Mouse (Mus musculus) left cerebral cortex, postnatal 10 days (tissue): Measurements from ENCODE around the gene Slc24a3. TPM values are rescaled to one million over a fixed set of nuclear protein-coding genes. Genes with fewer than 3 reads are reported as not detected.

ENCODE experiments used
- DNase-seq, 2 experiments: peaks; one replicate each; pipeline ENCODE4 v3.0.0; 2021 to 2022; ENCODE audit warnings: low spot score in 2 of 2, mixed read lengths in 1 of 2; ENCODE audit errors: extremely low spot score in 1 of 2
- intact Hi-C: fragments of 180-260 bp; cut with DNase I; formaldehyde crosslinking; loops from one replicate; pipeline ENCODE4 v1.15.1; 2025
- total RNA-seq, 2 experiments: library from RNA; stranded (reverse); gene quantifications; 2 replicates each; pipeline ENCODE4 v1.2.3; 2021

Slc24a3 gene
- total RNA-seq, 2 experiments from 2014 or later, result 147 to 153 TPM

DNA sequence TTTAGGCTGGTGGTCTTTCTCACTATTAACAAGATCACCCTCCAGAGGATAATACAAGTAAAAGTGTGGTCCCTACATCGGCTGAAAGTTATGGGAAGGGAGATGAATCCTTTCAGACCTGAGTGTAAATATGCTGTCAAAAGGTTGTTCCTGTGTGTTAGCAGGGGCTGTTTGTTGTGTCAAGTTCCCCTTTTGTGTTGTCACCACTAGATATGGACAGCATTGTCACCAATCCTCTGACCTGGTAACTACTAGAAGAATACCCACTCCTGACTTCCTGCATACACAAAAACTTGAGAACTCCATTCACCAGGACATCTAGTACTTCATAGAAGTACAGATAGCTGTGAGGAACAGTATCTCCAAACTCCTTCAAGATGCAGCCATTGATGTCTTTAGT lies 93.0 kb downstream of the Slc24a3 start:
- DNase-seq, result no peak
- intact Hi-C loops, result no loop called here

DNA sequence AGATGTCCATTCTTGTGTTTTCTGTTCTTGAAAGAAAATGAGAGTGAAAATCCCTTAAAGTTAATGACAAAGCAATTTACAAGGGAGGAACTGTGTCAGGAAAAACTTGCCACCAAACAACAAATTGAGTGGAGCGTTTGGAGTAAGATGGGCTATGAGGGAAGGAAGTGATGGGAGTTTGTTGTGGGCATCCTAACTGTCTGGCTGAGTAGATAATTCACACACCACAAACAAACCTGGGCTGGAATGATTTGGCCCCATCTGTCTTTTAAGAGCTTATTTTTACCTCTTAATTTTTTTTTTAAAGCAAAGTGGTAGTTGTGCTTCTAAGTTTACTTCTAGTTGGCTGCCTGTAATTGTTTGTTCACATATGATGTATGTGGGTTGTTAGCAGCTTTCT lies 94.6 kb downstream of the Slc24a3 start:
- intact Hi-C loops, result no loop called here

GRCm38 (mm10) chr2:145266723-145267122 lies 99.2 kb downstream of the Slc24a3 start:
- intact Hi-C loops, result no loop called here
- no peak for DNase-seq

More for the DNA sequence above, 94.6 kb downstream of the Slc24a3 start:
- DNase-seq, result no peak

DNA sequence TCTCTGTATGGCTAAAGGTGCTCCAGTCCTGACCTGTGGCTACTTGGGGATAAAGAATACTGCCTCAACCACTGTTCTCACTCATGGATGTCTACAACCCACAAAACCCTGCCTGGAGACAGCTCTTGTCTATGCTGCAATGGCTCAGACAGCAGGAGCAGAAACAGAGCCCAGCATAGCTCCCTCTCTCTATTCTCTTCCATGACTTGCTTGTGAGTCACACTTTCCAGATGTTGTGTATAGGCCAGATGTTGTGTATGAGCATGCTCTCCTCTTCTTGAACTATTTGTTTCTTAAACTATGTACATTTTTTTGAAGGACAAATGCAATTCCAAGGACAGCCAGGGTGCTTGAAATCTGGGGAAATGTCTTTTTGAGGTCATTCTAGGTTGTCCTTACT lies 101.4 kb downstream of the Slc24a3 start:
- DNase-seq, result no peak
- intact Hi-C loops, result no loop called here

- DNase-seq, result no peak
These were observed 101.9 kb downstream of the Slc24a3 start for GRCm38 (mm10) chr2:145269410-145269809.

GRCm38 (mm10) chr2:145274016-145274677 lies 106.6 kb downstream of the Slc24a3 start:
- intact Hi-C loops, result no loop called here
- no peak for DNase-seq

More at GRCm38 (mm10) chr2:145269410-145269809, 101.9 kb downstream of the Slc24a3 start:
- intact Hi-C loops, result no loop called here

DNA sequence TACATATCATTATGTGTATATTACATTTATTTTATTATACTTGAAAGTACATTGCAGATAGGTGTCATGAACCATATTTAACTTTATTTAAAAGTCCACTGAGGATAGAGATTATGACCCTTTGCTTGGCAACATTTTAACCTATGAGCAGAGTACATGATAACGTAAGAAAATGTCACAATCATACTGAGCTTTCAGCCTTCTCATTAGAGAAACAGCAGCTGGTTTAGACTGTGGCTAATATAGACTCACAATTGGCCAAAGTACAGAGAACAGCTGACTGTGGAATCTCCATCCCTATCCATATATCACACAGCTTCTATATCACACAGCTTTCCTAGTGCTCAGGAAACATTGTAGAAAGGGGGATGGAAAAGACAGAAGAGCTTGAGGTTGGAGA lies 111.8 kb downstream of the Slc24a3 start:
- DNase-seq, result no peak
- intact Hi-C loops, result no loop called here

DNA sequence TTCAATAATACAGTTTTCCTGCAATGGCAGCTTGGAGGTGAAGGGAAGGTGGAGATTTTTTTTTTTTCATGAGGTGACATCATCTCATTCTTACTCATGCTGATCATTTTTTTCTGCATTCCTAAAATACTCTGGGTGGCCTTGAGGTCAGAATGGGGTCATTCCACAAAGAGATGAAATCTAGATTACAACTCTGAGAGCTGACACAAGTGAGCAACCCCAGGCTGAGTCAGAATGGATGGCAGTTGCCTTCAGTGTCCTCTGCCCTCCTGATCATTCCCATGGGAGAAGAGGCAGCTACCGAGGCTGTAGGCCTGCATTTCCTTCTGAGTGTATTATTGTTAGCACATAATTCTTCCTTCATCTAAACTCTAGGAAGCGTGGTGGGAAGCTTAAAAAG lies 116.2 kb downstream of the Slc24a3 start:
- DNase-seq, result no peak
- intact Hi-C loops, result no loop called here

DNA sequence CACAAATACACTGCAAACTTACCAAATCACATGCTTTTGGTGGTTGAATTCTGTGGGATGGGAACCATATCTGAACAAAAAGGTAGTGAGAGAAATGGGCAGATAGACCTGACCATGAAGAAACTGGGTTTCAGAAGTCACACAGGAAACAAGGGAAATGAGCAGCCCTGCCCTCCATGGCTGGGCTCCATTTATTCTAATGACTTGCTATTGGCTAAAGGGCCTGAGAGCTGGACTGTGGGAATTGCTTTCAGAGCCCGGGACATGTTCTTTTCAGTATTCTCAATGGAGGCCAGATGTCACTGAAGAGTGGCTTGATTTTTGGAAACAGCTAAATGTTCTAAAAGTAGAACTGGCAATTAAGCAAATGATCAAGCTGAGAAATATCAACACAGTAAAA lies 120.9 kb downstream of the Slc24a3 start:
- intact Hi-C loops, result no loop called here

GRCm38 (mm10) chr2:145291473-145291872 lies 123.9 kb downstream of the Slc24a3 start:
- intact Hi-C loops, result loop anchor here (5.0 kb wide), 1 partner anchor 124 kb away; the partner anchor contains the start of gene Slc24a3
- no peak for DNase-seq

More for the DNA sequence above, 120.9 kb downstream of the Slc24a3 start:
- no peak for DNase-seq

GRCm38 (mm10) chr2:145292196-145292595 lies 124.6 kb downstream of the Slc24a3 start:
- intact Hi-C loops, result loop anchor here (5.0 kb wide), 1 partner anchor 125 kb away; the partner anchor contains the start of gene Slc24a3

DNA sequence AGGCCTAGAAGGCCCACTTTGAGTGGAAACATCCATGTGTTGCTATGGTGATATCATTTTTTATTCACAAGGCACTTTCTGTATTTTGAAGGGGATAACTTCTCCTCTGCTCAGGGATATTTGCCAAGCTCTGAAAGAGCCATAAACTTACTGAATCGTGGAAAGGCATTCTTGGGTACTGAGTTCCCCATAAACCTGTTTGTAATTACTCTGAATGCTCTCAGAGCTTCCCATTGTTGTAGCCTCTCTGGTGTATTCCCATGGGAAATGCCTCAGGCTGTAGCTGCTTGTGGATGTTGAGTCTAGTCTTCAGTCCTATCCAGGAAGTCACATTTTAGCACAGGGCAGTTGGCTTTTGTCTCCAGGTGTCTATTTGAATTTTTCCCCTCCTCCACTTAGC lies 125.3 kb downstream of the Slc24a3 start:
- intact Hi-C loops, result loop anchor here (5.0 kb wide), 1 partner anchor 126 kb away; the partner anchor contains the start of gene Slc24a3
- no peak for DNase-seq

More at GRCm38 (mm10) chr2:145292196-145292595, 124.6 kb downstream of the Slc24a3 start:
- DNase-seq, result no peak

GRCm38 (mm10) chr2:145296906-145297305 lies 129.4 kb downstream of the Slc24a3 start:
- no peak for DNase-seq
- intact Hi-C loops, result no loop called here

- DNase-seq, result no peak
These were observed 132.6 kb downstream of the Slc24a3 start for GRCm38 (mm10) chr2:145299914-145300699.

GRCm38 (mm10) chr2:145307231-145307883 lies 139.8 kb downstream of the Slc24a3 start:
- DNase-seq, result no peak
- intact Hi-C loops, result no loop called here

More at GRCm38 (mm10) chr2:145299914-145300699, 132.6 kb downstream of the Slc24a3 start:
- intact Hi-C loops, result no loop called here

DNA sequence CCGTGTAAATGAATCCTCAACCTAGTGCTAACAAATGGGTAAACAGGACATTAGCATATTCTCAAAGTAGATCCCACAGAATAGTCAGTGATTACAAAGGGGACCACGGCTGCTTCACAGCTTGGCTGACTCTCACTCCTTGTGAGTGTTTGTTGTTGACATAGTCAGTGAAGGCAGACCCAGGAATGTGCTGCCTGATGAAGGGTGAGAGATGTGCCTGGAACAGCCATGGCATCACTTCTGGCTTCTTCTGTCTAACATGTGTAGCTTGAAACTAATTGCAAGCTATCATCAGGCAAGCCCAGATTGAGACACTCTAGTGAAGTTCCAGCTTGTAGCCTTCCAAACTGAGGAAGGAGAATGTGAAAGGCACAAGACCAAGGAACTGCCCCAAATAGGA lies 151.4 kb downstream of the Slc24a3 start:
- intact Hi-C loops, result no loop called here
- DNase-seq, result no peak

DNA sequence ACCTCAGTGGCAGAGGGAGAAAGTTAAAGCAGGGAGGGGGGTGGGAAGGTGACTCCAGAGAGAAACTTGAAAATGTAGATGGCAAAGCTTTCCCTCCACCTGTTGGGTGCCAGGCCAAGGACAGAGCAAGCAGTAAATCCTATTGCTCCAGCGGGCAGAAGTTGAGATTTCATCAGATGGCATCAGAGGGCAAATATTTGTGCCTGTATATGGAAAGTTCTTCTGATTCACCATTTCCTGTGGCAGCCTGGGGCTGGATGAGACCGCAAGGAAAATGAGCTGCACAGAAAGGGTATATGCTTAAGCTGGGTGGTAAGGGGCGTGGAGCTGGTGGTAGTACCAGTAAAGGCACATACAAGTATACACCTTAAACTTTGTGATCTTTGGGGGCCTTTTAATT lies 153.7 kb downstream of the Slc24a3 start:
- no peak for DNase-seq
- intact Hi-C loops, result no loop called here

DNA sequence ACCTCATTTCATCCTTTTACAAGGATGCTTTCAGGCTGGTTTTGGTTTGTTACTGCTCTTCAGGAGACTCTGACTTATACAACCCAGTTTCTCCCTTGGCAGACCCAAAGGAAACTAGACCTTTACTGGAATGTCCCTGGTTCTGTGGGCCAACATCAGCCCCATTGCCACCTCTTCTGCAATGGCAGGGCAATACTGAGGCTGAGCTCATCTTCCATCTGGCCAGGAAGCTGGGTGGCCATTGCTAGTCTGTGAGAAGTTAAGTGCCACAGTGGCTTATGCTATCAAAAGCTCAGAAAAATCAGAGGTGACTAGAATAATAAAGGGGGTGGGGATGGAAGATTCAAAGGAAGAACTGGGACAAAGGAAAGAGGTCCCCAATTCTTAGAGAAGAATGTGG lies 154.2 kb downstream of the Slc24a3 start:
- DNase-seq, result no peak
- intact Hi-C loops, result no loop called here

GRCm38 (mm10) chr2:145324477-145324876 lies 156.9 kb downstream of the Slc24a3 start:
- DNase-seq, result no peak
- intact Hi-C loops, result no loop called here
